ENCODE assay signal across 8 mouse cellular contexts in the genomic region with DNA sequence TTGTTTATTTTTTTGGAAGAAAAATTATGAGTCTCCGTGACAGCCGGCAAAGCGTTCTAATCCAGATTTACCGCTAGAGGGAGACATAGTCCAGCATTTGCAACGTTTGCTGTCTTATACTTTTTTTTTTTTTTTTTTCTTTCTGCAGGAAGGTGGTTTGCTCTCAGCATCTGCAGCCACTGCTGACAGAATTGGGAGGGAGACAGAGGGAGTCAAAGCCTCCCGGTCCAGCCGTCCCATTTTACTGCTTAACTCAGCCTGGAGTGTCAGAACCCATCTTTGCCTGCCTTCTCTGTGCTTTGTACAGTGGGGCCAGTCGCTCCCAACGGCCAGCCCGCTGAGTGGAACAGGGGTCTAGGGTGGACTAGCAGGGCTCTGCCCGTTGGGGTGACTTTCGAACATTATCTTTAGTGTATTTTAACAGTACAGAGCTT. TPM values are rescaled to one million over a fixed set of nuclear protein-coding genes. Genes with fewer than 3 reads are reported as not detected.
DNase-seq lines count a peak whose midpoint lies in the region; ATAC-seq lines count a peak whose summit lies in the region.

A gene (plus strand): TSS at position 121 of the 434 bp plus-strand sequence.

- peaks cover 6% of the 10 kb centered on the region for H3K4me1 ChIP-seq in forebrain, embryonic 11.5 days (replicated peaks; ENCODE audit: control insufficient read depth, insufficient read depth, low read length)
- peaks cover 24% of the 10 kb centered on the region for H3K4me1 ChIP-seq in hindbrain, embryonic 10.5 days (replicated peaks)

- H3K9ac ChIP-seq in forebrain, embryonic 11.5 days (ENCODE audit: low read length) = peak within 1 kb of the TSS; percentile 58

- peak within 1 kb of the TSS; percentile 91 for H3K4me2 ChIP-seq in forebrain, embryonic 11.5 days (ENCODE audit: low read depth, low read length, severe bottlenecking)

- H3K4me3 ChIP-seq in forebrain, embryonic 11.5 days (ENCODE audit: low read depth, low read length) = peak within 1 kb of the TSS; percentile 52
- H3K4me3 ChIP-seq in hindbrain, embryonic 10.5 days = peak within 1 kb of the TSS; percentile 62

- DNase-seq in MEL-GATA-1-ER (ENCODE audit: extremely low read depth, low read depth) = peak; percentile 56
- DNase-seq in c-Kit-positive CD71-positive TER-119-positive erythroid progenitor cells, embryonic 14.5 days (ENCODE audit: low spot score) = peak; percentile 53
- peak; percentile 78 for DNase-seq in forebrain, embryonic 11.5 days (ENCODE audit: low spot score)
- peak; percentile 76 for DNase-seq in hindbrain, embryonic 10.5 days (ENCODE audit: low spot score)
- peak; percentile 44 for DNase-seq in layer of hippocampus, adult 9-11 months
- peak; percentile 70 for DNase-seq in lung, postnatal 10 days
- DNase-seq in retina, postnatal 1 day = peak; percentile 88

- under 1% methylated on average over 12 of the region's 12 CpGs for WGBS in forebrain, embryonic 11.5 days
- 3% methylated on average over 12 of the region's 12 CpGs for WGBS in hindbrain, embryonic 10.5 days

- ATAC-seq in forebrain, embryonic 11.5 days (replicated peaks; ENCODE audit: low FRiP score) = peak; percentile 54
- ATAC-seq in monocyte, adult 5-6 weeks (replicated peaks; ENCODE audit: insufficient number of reproducible peaks, low FRiP score, low TSS enrichment, poor library complexity, severe bottlenecking) = no peak

- no peaks in the 10 kb centered on the region for H3K36me3 ChIP-seq in forebrain, embryonic 11.5 days (ENCODE audit: control insufficient read depth, insufficient read depth, low read length)
- no peaks in the 10 kb centered on the region for H3K36me3 ChIP-seq in hindbrain, embryonic 10.5 days

- H3K27ac ChIP-seq in forebrain, embryonic 11.5 days (ENCODE audit: low read depth, low read length) = no peak within 1 kb of the TSS
- peak within 1 kb of the TSS; percentile 72 for H3K27ac ChIP-seq in hindbrain, embryonic 10.5 days

- no peaks in the 10 kb centered on the region for H3K9me3 ChIP-seq in forebrain, embryonic 11.5 days (ENCODE audit: control insufficient read depth, low read length)
- no peaks in the 10 kb centered on the region for H3K9me3 ChIP-seq in hindbrain, embryonic 10.5 days

- H3K27me3 ChIP-seq in forebrain, embryonic 11.5 days (ENCODE audit: control insufficient read depth, insufficient read depth, low read length) = peaks cover 13% of the 10 kb centered on the region
- peaks cover 40% of the 10 kb centered on the region for H3K27me3 ChIP-seq in hindbrain, embryonic 10.5 days (ENCODE audit: insufficient read depth, poor library complexity, severe bottlenecking)

RNA-seq across cellular contexts. Expression of the gene that starts here (rescaled TPM):
- polyA plus RNA-seq in forebrain, embryonic 11.5 days (2014; fragmentation: Nextera tagmentation; extraction: Ambion mirVana) = 4.4 and 5.0 TPM in 2 replicates
- 3.1 and 3.7 TPM in 2 replicates for polyA plus RNA-seq in hindbrain, embryonic 10.5 days (2016; fragmentation: Nextera tagmentation; extraction: Ambion mirVana)
- total RNA-seq in monocyte, adult 5-6 weeks (2017) = not detected in 3 replicates
